Mouse (Mus musculus): Measurements from ENCODE around the gene Txnrd1. TPM values are rescaled to one million over a fixed set of nuclear protein-coding genes. Genes with fewer than 3 reads are reported as not detected.

Txnrd1 gene
- polyA plus RNA-seq, 1 experiment = 115 TPM

DNA sequence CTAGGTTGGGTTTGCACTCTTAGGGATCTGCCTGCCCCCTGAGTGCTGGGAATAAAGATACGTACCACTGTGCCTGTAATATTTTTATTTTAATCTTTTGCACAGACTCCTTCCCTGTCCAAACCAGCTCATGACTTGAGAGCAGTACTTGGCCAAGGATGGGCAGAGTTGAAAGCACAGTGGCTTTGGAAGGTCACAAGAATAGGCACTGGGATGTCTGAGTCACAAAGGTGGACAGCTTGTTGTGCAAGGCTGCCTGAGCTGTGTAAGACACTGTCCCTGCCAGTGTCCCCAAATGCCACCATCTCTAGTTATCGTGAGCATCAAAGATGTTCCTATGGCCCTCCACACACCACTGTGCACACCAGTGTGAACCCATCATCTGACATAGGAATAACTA is 91.0 kb downstream of the Txnrd1 start:
- TF ChIP-seq POLR2A (IDR thresholded peaks at IDR 0.05; ENCODE audit: borderline replicate concordance, extremely low read depth, insufficient read depth, insufficient read length, poor library complexity, severe bottlenecking) (no peak), CTCF (IDR thresholded peaks at IDR 0.05; ENCODE audit: borderline replicate concordance, extremely low read depth, insufficient read depth, insufficient read length) (no peak)
- DNase-seq (ENCODE audit: low read depth) = no peak

GRCm38 (mm10) chr10:82925624-82926023 is 91.9 kb downstream of the Txnrd1 start:
- TF ChIP-seq POLR2A (IDR thresholded peaks at IDR 0.05; ENCODE audit: borderline replicate concordance, extremely low read depth, insufficient read depth, insufficient read length, poor library complexity, severe bottlenecking) (no peak), CTCF (IDR thresholded peaks at IDR 0.05; ENCODE audit: borderline replicate concordance, extremely low read depth, insufficient read depth, insufficient read length) (no peak)

GRCm38 (mm10) chr10:82935018-82935633 is 101.4 kb downstream of the Txnrd1 start:
- TF ChIP-seq POLR2A (IDR thresholded peaks at IDR 0.05; ENCODE audit: borderline replicate concordance, extremely low read depth, insufficient read depth, insufficient read length, poor library complexity, severe bottlenecking) (no peak), CTCF (IDR thresholded peaks at IDR 0.05; ENCODE audit: borderline replicate concordance, extremely low read depth, insufficient read depth, insufficient read length) (no peak)

More at GRCm38 (mm10) chr10:82925624-82926023, 91.9 kb downstream of the Txnrd1 start:
- peak; percentile 23 for DNase-seq (ENCODE audit: low read depth)

DNA sequence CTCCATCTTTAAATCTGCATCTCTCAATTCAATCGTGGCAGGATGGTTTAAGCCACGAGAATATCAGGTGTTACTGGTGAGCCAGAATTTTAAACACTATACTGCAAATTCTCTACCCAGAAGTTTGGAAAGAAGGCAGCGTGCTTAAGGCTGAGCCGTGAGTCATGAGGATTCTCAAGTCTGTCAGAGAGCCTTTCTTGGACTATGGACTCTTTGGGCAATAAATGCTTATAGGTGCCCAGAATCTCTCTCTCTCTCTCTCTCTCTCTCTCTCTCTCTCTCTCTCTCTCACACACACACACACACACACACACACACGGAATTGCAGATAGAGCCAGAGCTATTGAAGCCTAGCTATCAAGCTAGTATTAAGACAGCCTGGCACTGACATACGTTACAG is 102.0 kb downstream of the Txnrd1 start:
- no peak for TF ChIP-seq CTCF (IDR thresholded peaks at IDR 0.05; ENCODE audit: borderline replicate concordance, extremely low read depth, insufficient read depth, insufficient read length)
- no peak for TF ChIP-seq POLR2A (IDR thresholded peaks at IDR 0.05; ENCODE audit: borderline replicate concordance, extremely low read depth, insufficient read depth, insufficient read length, poor library complexity, severe bottlenecking)
- no peak for DNase-seq (ENCODE audit: low read depth)

More at GRCm38 (mm10) chr10:82935018-82935633, 101.4 kb downstream of the Txnrd1 start:
- DNase-seq (ENCODE audit: low read depth) = no peak

Other genes starting within 250 kb of the Txnrd1 start
- gene 1190007I07Rik, start 210.7 kb upstream of the Txnrd1 start, polyA plus RNA-seq (2012; rRNA removed) = 33.1 and 52.4 TPM in 2 replicates
- 117 and 137 TPM in 2 replicates for gene Tdg, start 204.1 kb upstream of the Txnrd1 start, polyA plus RNA-seq (2012; rRNA removed)
- gene Glt8d2, start 143.3 kb upstream of the Txnrd1 start, polyA plus RNA-seq (2012; rRNA removed) = 1.8 TPM in 2 replicates
- 28.5 and 31.8 TPM in 2 replicates for gene Hcfc2, start 137.8 kb upstream of the Txnrd1 start, polyA plus RNA-seq (2012; rRNA removed)
- gene Nfyb, start 69.8 kb upstream of the Txnrd1 start, polyA plus RNA-seq (2012; rRNA removed) = 55.7 and 64.5 TPM in 2 replicates
- gene Eid3, start 32.7 kb downstream of the Txnrd1 start, polyA plus RNA-seq (2012; rRNA removed) = 0.57 and 1.2 TPM in 2 replicates
- gene Chst11, start 151.5 kb downstream of the Txnrd1 start, polyA plus RNA-seq (2012; rRNA removed) = 16.8 and 22.7 TPM in 2 replicates

Data from brain, embryonic 14.5 days (tissue).